Mouse (Mus musculus) ovary, postnatal 10 days (tissue): ENCODE measurements around the gene Shc3.

Experiments
- DNase-seq: peaks from one replicate; pipeline ENCODE4 v3.0.0; 2022; ENCODE audit warnings: low spot score

Shc3 gene

DNA sequence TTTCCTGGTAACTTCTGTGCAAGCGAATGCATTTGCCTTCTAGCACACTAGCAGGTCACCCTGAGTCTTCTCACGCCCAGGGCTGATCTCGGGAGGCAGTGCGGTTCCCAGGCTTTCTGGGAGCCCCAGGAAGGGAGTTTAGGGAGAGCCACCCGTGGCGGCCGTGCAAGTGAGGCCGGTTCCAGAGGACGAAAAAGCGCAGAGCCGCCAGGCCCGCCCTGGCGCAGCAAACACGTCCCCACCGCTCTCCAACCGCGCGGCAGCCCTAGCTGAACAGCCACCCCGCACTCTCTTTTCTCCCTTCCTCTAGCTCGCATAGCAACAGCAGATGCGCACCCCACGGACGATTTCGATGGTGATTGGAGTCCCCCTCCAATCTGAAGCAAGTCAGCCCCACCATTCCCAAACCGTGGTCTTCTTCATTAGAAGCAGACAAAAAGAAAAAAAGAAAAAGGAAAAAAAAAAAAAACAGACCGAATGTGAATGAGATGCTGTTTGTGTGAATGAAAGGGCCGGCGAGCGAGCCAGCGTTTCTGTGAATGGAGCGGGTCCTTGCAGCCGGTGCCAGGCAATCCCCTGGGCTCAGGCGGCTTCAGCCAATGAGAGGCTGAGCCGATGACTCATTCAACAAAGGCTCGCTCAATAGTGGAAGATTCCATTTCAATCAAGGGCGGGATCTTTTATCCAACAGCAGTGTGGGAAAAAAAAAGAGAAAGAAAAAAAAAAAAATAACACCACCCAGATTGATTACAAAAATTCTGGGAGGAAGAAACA is at the start of gene Shc3:
TSS of gene Shc3 (minus strand) at position 509 of the 774 bp plus-strand sequence.
- DNase-seq = no peak

DNA sequence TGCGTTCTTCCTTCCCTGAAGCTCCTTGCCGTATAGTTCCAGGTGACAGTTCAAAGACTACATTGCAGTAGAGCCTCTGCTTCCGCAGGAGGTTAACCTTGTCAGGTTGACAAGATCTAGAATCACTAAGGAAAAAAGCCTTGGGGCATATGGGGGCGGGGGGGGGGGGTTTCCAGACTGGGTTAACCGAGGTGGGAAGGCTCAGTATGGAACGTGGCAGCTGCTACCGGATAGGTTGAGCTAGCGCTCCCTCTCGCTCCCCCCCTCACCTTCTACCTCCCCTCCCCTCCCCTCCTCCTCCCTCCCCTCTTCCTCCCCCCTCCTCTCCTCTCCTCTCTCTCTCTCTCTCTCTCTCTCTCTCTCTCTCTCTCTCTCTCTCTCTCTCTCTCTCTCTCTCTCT is 49.4 kb upstream of the Shc3 start:
- DNase-seq = no peak

DNA sequence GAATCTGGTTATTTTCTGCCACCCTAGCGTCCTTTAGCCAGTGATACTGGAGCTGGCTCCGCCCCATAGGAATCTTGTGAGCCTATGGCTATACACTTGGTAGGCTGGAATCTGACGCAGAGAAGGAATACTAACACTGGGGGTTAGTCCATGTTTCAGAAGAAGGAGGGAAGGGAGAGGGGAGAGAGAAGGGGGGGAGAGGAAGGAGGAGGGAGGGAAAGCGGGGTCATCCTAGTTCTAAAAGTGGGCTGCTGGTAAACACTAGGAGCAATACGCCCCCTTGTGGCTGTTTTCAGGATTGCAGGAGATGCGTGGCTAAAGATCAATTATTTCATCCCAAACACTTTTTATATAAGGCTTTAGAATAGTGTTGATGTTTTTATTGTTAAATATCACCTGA is 48.6 kb upstream of the Shc3 start:
- no peak for DNase-seq

DNA sequence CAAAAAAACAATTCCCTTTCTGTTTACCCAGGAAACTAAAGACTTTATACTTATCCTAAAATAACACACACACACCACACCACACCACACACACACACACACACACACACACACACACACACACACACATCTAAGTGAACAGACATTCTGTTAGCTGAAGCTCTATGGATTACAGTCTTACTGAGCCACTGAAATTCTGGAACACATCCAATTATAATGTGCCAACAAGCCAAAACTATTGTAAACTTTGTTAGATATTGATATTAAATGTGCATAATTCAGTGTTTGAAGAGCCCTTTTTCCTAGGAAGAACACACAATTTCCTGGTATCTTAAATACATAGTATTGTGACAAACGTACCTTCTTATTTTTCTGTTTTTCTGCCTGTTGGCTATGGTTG is 48.1 kb upstream of the Shc3 start:
- DNase-seq = no peak

DNA sequence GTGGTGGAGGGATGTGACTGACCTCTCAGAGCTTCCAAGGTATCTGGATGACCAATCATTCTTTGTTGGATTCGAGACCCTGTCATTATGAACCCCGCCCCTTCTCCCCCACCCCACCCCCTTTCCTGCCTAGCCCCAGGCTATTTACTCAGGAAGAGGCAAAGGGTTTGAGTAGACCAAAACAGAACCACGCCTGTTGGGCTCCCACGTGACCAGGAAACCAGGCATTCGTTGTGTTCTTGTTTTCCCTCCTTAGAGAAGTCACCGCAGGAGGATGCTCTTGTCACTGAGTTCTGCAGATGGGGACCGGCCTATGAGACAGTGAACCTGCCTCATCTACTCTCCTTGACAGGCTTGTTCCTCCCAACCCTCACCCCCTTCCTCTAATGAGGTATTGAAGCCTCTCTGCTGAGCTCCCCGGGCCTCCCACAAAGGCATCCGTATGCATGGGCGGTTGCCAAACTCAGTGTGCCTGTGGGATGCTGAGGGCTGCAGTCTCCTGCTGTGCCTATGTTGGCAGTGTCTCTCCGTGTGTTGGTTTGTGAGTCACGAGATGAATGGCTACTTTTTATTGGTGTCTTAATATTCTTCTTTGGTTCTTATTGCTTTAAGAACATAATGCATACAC is 47.3 kb upstream of the Shc3 start:
- no peak for DNase-seq

DNA sequence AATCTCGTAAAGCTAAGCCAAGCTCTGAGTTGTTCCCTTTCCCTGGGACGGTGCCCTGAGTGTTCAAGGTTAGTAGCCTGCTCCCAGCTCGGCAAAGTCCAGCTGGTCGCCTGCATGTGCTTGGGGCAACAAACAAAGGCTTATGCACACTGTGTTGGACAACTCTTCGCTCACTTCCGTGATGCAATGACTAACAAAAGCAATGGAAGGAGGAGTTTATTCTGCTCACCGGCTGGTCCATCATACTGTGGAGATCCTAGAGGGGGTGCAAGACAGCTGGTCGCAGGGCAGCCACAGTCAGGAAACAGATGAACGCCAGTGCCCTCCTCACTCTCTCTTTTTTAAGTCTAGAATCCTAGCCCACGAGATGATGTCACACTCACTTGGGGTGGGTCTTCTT is 46.6 kb upstream of the Shc3 start:
- no peak for DNase-seq

DNA sequence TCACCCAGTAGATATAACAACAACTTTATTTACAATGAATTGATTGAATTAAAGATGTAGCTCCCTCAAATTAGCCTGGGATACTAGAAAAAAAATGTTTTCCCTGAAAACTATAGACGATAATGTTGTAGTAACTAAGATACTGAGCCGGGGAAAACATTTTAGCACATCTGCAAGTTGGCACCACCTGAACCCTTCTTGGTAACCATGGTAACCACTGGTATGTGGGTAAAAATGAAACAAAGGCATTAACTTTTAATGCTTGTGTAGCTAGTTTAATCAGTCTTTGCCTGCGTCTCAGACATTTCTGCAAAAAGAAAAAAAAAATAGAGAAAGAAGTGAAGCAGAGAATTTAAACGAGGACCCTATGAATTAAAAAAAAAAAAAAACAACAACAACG is 42.3 kb upstream of the Shc3 start:
- no peak for DNase-seq

DNA sequence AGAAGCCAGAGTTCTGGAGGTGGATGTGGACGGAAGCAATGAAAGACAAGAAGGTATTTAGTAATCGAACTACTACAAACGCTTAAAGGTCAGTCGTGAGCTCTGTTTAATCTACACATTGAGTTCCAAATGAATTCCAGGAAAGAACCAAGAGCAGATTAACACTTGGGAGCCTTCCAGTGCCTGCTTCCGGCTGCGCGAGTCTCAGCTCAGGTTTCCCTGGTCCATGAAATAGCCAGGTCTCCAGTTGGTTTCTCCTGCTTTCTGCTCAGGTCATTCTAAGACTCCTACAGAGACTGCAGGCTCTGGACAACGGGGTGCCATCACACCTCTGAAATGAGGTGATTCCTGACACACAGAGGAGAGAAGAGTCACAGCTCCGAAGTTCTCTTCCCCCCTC is 41.8 kb upstream of the Shc3 start:
- DNase-seq = no peak

DNA sequence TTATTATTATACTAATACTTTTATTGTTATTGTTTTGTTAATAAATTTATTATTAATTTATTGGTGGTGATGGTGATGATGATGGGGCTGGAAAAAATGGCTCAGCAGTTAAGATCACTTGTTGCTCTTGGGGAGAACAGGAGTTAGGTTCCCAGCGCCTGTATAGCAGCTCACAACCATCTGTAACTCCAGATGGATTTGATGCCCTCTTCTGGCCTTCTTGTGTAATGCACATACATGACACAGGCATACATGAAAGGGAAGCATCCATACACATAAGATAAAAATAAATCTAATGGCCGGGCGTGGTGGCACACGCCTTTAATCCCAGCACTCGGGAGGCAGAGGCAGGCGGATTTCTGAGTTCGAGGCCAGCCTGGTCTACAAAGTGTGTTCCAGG is 40.0 kb upstream of the Shc3 start:
- DNase-seq = no peak

DNA sequence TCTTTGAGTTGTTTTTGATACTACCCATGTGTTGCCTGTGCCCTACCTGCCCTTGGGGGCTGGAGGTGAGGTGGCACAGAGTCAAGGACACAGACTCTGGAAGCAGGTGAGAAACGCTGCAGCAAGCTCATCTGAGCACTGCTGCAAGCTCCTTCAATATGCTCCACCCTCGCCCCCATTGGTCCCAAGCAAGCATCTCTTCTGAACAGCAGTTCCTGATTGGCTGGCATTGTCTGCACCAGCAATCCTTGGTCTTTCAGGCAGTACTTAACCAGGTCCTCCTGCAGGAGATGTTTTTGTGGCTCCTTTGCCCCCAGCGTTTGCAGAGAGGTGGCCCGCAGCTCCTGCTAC is 34.6 kb upstream of the Shc3 start:
- no peak for DNase-seq

DNA sequence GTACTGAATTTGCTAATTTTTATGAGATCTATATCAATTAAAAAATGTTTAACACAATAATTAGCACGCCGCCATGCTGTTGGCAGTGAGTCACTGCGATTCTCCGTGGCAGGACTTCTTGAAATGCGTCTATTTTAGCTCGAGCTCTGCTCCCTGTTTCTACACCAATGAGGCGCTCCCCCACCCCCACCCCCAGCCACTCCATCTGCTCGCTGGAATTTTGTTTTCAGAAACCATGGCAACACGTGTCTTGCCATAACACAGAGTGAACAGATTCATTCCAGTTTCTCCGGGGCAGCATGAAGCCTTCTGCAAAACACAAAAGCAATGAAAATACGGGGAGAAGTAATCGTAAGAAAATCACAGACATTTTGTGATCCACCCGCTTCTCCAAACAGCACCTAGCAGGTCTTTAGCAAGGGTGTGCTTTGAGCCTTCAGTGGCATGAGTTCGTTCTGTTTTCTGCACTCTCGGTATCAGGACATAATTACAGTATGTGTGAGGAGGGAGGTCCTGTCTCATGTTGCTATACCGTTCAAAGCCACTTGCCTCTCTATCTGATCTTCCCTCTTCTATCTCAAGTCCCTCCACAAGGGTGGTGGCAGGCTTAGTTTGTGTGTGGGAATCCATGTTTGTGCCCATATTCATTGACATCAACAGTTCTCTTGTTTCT is 34.1 kb upstream of the Shc3 start:
- no peak for DNase-seq

DNA sequence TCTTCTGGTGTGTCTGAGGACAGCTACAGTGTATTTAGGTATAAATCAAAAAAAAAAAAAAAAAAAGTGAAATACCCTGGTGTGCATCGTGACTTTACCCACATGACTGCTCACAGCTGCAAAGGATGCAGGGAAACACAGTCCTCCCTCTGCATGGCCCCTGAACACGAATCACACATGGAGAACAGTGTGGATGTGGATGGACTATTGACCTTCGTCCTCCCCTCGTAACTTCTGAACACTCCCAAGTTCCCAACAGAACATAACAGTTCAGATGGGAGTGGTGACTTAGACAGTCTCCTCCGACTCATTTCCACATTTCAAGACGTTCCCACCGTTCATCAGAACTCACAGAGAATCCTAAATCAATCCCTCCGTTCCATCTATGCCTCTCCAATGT is 33.5 kb upstream of the Shc3 start:
- DNase-seq = no peak

DNA sequence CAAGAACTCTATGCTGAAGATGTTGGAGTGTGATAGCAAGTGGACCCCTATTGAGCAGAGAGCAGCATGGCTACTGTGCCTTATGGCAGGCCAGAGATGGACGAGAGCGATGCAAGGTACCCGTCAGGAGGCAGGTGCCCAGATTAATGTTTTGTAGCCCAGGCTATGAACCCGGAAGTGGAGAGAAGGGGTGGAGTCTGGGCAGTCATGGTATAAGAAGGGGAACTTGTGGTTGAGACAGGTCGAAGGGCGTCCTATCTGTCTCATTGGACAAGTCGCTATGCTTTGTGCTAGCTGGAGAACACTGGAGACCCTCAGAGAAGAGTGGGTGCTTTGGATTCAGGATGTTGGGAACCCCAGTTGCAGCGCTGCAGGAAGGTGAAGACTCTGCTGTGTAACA is 30.9 kb upstream of the Shc3 start:
- DNase-seq = no peak

DNA sequence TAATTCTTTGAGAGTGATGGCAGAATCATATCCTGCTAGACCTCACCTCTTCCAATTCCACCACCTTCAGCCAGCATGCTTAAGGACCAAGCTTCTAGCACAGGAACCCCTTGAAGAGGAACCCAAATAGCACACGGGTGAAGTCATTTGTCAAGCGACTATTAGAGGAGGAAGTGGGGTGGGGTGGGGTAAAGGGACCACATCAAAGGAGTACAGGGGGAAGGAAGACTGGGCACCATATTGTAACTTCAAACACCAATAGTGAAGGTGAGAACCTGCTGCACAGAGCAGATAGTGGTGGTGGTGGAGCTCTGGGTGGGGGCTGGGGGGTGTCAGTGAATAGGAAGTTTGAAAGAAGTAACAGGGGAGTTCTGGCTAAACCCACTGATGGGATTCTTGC is 28.8 kb upstream of the Shc3 start:
- DNase-seq = no peak

DNA sequence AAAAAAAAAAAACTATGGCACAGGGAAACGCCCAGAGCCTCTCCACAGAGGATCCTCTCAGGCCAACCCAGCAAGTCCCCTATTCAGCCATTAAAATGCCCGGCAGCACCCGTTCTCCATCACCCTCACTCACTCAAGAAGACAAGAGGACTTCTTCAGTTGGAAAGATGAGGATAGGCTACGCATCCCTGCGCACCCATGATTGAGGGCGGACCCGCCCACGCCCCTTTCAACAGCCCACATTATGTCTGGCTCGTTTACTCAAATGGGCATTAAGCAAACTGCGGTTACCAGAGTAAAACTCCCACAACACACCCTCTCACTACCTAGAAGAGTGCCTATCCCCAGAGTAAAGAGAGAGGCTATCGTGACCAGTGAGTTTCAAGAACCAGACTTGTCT is 26.2 kb upstream of the Shc3 start:
- no peak for DNase-seq

DNA sequence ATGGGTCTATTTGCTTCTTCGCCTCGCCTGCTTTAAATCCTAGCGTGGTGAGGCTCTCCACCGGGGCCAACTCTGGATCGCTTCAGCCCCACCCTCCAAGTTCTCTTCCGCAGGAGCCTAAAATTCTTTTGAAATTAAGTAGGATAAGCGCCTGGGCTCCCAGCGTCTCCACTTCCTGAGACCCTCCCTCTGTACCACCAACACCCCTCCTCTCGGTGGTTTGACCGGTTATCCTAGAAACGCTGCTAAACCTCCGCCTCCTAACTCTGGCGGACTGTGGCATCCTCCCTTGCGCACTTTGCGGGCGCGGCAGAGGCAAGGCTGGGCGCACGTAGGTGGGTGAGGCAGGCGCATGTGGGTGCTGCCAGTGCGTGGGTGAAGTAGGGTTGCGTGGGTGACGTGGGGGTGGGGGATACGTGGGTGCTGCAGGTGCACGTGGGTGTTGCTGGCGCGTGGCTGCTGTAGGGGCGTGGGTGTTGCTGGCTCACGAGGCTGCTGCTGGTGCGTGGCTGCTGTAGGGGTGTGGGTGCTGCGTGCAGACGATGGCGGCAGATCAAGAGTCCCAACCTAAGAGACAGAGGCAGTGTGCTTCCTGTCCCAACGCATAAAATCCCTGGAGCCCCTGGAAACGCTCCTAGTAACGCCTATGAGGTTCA is 25.6 kb upstream of the Shc3 start:
- DNase-seq = no peak

DNA sequence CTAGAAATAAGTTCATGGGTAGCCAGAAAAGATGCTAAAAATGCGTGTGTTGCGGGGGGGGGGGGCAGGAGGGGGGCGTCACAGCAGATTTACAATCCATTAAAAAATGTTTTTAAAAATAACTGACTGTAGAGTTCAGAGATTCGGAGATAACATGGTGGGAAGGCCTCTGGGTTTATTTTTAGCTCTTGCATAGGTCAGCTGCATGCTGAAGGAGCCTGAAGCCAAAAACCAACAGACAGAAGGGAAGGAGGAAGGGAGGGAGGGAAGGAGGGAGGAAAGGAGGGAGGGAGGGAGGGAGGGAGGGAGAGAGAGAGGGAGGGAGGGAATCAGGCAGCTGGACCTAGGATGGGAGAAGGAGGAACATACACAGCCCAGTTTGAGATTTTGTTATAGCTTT is 18.8 kb upstream of the Shc3 start:
- no peak for DNase-seq

DNA sequence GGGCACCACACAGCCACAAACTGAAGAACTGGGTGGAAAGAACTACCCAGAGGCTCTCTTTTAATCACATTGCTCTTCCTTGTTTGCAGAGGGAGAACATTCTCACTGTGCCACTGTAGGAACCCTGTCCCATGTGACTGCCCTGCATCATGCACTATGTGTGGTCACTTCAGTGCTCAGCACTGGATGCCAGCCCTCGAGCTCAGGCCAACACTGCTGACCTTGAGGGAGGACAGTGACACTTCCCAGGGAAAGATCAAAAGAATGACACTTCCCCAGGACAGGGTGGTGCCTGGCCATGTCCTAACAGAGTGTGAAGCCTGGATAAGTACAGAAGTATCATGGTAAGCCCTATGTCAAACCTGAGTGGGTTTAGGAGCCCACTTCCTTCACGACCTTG is 13.0 kb upstream of the Shc3 start:
- DNase-seq = no peak

DNA sequence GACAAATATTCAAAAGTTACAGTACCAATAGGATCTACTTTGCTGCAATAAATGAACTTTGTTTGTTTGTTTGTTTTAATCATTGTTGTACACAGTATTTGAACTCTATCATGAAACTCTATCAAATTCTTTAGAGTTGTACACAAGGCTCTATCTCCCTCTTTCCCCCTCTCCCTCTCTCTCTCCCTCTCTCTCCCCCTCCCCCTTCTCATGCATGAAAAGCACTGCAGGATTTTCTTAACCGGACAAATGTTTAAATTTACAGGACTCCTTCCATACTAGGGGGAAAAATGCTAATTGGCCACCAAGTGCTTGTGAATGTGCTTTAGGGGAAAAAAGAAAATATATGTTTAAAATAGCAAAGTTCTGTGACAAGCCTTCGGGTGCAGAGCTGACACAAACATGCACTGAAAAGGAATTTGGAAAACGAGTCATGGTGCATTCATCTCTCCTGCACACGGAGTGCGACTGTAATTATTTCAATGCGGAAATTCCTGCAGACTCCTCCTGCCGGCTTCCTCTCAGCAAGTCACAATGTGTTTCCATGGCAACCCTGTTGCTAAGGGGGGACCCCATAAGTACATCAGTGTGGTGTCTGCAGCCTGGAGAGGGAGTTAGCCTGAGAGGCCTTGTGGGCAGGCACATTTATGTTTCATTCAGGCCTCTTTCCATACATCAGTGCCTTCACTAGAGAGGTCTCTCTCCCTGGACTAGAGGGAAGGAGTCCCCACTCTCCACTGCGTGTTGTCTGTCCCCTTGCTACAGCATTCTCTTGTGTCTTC is 11.2 kb upstream of the Shc3 start:
- no peak for DNase-seq

DNA sequence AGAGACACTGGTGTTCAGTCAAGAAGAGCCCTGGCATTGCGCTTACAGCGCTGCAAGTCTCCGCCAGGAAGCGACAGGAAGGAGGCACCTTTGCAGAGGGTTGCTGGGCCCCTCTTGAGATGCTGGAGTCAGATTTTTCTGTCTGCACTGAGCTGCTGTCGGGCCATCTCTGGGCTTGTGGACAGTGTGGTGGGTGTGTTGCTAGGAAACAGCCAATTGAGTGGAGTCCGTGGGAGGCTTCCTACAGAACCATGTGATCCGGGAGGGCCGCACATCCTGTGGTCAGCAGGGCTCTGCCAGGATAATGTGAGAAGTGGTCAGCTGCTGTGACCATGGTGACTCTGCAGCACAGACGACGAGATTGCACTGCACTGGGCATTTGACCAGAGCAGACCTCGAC is 4.6 kb upstream of the Shc3 start:
- no peak for DNase-seq

DNA sequence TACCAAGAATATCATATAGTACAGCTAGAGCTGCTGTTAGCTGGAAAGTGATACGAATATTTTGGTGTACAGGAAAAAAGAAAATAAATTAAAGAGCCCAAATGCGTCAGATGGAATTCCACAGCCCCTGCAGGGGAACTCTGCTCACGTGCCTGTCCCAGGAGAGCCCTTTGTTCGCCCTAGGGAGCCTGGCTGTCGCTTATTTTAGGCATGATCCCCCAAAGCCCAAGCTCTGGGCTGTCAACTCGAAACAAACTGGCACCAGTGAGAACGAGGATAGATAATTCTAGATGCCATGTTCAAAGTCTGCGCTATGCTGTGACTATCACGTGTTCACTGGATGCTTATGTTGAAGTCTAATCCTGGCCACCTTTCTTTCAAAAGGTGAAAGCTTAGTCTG is 892 bp upstream of the Shc3 start:
- no peak for DNase-seq

DNA sequence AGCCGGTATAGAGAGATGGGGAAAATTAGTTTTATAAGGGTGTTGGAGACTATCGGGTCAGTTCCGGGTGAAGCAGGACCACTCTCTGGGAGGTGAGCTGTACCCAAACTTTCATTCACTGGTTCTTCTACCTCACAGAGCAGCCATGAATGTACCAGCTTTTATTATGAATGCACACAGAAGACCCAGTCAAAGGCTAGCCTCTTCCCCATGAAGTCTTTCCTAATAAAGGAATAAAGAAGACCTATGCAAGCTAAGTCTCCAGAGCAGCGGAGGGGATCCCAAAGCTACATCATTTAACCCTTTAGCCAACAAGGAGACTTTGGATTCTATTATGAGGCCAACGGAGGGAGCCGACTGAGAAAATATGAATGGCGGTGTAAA is 458 bp upstream of the Shc3 start:
- no peak for DNase-seq
